Mouse (Mus musculus) C2C12 (cell line): ENCODE measurements around the gene Mum1.

ENCODE experiments used
- CEBPB ChIP-seq: IDR thresholded peaks from one replicate; pipeline ENCODE4 v1.6.1; 2011; ENCODE audit warnings: low read depth, mild to moderate bottlenecking, control low read depth, moderate library complexity
- CTCF ChIP-seq: IDR thresholded peaks from one replicate; pipeline ENCODE4 v1.5.1; 2011; ENCODE audit not compliant: control insufficient read depth, insufficient read depth, insufficient read length
- MAX ChIP-seq: IDR thresholded peaks from one replicate; pipeline ENCODE4 v1.6.1; 2011; ENCODE audit warnings: mild to moderate bottlenecking, control low read depth
- MYOD1 ChIP-seq: IDR thresholded peaks from one replicate; pipeline ENCODE4 v1.6.1; 2011; ENCODE audit warnings: low read depth; ENCODE audit not compliant: control insufficient read depth, insufficient read length
- USF1 ChIP-seq: IDR thresholded peaks from one replicate; pipeline ENCODE4 v1.6.1; 2011; ENCODE audit warnings: low read depth, mild to moderate bottlenecking, control low read depth, moderate library complexity

GRCm38 (mm10) chr10:80207201-80207600 lies 19.0 kb upstream of the Mum1 start:
- TF ChIP-seq CTCF, result no peak
- TF ChIP-seq MAX, result no peak
- no peak for TF ChIP-seq USF1
- no peak for TF ChIP-seq MYOD1
- TF ChIP-seq CEBPB, result no peak
